Mouse (Mus musculus) layer of hippocampus, adult 18-20 months (tissue): Measurements from ENCODE around the gene Ccdc84. TPM values are rescaled to one million over a fixed set of nuclear protein-coding genes. Genes with fewer than 3 reads are reported as not detected.
"Not testable (repeated sequence)": the region's sequence is repeated elsewhere in the genome, so short reads cannot be mapped to it uniquely, and the experiment has no call there.

Source experiments
- DNase-seq, 2 experiments: peaks; one replicate each; pipeline ENCODE4 v3.0.0; 2022; ENCODE audit warnings: low spot score in 2 of 2
- long read RNA-seq: library from polyadenylated mRNA; stranded (forward); transcript quantifications from one replicate; pipeline ENCODE4 v2.0.0, GENCODE M21; 2021
- total RNA-seq, 2 experiments: library from RNA; stranded (reverse); gene quantifications; 2 replicates each; pipeline ENCODE4 v1.2.3; 2021

The Ccdc84 gene
- 10 to 100 TPM; 19.0 to 21.1 TPM for total RNA-seq
- long read RNA-seq, partial matches to known transcripts, result 0 of 12 reads
- long read RNA-seq, other reads (novel, unspliced or antisense), result 12 of 12 reads

DNA sequence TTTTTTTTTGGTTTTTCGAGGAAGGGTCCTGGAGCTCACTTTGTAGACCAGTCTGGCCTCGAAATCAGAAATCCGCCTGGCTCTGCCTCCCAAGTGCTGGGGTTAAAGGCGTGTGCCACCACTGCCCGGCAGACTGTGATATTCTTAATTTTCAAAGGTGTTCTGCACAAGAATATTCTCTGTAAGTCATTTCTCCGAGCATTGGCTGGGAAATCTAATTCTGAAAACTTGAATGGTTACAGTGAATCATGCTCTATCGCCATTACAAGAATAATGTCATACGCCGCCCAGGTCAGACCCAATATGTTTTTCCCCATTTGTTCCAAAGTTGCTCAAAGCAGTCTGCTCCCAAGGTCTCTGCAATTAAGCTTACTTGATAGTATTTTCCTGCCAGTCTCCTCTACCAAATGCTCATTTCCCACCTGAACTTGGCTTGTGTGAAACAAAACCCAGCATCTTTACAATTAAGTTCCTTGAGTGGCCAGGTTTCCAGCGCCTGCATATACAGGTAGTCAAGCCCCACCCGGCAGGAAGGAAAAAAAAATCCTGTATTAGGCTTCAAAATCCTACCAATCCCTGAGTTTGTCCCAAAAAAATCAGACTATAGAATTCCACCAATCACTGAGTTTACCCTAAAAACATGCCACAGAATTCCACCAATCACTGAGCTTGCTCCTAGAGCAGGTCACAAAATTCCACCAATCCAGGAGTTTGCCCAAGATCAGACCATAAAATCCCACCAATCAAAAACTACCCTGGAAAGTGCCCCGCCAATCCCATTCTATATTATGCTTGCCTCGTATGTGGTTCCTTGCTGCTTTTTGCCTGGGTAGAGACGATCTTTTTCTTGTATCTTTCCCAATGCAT is at the start of gene Ccdc84:
Gene Ccdc84 (minus strand): TSS at position 51 of the 867 bp plus-strand sequence.
- DNase-seq, result no peak

- DNase-seq, result no peak
Observed at GRCm38 (mm10) chr9:44461950-44462349, 43.6 kb upstream of the Ccdc84 start.

DNA sequence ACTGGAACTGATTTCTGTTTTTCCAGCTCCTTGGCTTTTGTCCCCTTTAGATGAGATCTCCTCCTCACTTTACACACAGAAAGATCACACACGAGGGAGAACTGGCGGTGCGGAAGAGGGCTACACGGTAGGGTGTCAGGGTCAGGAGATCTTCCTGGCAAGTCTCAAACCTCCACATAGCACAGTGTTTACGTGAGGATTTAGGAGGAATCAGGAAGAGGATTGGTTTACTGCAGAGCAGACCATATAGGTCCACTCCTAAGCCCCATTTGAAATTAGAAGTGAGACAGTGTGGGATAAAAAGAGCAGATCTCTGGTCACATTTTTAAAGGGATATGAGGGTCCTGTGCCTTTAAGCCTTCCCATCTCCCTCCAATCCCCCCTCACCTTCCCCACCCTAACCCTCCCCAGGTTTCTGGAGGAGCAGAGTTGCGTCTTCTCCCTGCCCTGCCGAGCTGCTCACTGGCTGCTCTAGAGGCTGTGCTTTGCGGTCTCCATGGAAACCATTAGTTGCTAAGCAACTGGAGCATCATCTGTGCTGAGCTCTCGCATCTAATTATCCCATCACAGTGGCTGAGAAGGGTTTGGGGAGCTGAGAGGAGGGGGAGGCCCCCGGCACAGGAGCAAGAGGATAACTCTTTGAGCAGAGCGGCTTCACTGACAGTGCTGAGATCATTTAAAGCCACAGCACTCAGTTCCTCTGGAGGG is 38.8 kb upstream of the Ccdc84 start:
- peak; percentile 88 to 96 for DNase-seq

GRCm38 (mm10) chr9:44454891-44455220 is 36.5 kb upstream of the Ccdc84 start, which contains the start of gene Upk2:
Upk2 (minus strand) TSS chr9:44454976.
- no peak for DNase-seq

- DNase-seq, result peak; percentile 60 to 90
Observed at GRCm38 (mm10) chr9:44454132-44454890, 35.9 kb upstream of the Ccdc84 start.

GRCm38 (mm10) chr9:44450387-44450786 is 32.0 kb upstream of the Ccdc84 start:
- no peak for DNase-seq

GRCm38 (mm10) chr9:44444402-44445025 is 26.1 kb upstream of the Ccdc84 start:
- DNase-seq, result not testable (repeated sequence)

DNA sequence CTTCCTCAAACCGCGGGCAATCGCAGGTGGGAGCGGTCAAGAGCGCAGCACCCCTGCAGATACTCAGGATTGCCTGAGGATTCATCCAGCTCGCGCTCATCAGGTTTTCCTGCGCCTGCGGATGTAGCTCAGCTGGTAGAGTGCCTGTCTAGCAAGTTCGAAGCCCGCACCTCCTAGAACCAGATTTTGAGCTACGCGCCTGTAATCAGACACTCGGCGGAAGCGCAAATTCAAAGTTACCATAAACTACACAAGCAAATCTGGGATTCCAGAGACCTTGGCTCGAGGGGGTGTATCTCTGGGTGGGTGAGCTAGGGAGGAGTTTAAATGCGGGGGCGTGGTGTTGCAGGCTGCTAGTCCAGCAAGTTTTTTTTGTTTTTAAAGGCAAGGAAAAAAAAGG is 22.6 kb upstream of the Ccdc84 start, which contains the start of gene Foxr1:
Gene Foxr1 (minus strand): TSS at position 176 of the 400 bp plus-strand sequence.
- no peak for DNase-seq

GRCm38 (mm10) chr9:44435747-44436146 is 17.4 kb upstream of the Ccdc84 start:
- DNase-seq, result no peak

- DNase-seq, result no peak
Observed at GRCm38 (mm10) chr9:44432577-44433185, 14.3 kb upstream of the Ccdc84 start.

GRCm38 (mm10) chr9:44423576-44423975 is 5.2 kb upstream of the Ccdc84 start:
- no peak for DNase-seq

GRCm38 (mm10) chr9:44420280-44420898 is 2.0 kb upstream of the Ccdc84 start:
- DNase-seq, result no peak

DNA sequence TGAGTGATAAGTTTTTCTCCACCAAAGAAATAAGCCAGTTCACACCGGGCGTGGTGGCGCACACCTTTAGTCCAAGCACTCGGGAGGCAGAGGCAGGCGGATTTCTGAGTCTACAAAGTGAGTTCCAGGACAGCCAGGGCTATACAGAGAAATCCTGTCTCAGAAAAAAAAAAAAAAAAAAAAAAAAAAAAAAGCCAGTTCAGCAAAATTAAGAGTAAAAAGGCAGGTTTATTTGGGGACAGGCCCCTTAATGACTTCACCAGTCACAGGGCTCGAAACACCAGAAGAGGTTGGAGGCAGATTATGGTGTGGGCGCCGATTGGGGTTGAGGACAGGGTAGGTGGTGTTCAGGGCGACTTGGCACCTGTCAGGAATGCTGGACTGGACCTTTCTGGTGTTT is 1.4 kb upstream of the Ccdc84 start:
- DNase-seq, result not testable (repeated sequence)

- DNase-seq, result peak; percentile 92 to 97
Observed at GRCm38 (mm10) chr9:44417892-44418363, 441 bp downstream of the Ccdc84 start.

GRCm38 (mm10) chr9:44417156-44417891 is 1.0 kb downstream of the Ccdc84 start:
- no peak for DNase-seq

GRCm38 (mm10) chr9:44412781-44413180 is 5.6 kb downstream of the Ccdc84 start:
- DNase-seq, result no peak

GRCm38 (mm10) chr9:44412306-44412705 is 6.1 kb downstream of the Ccdc84 start:
- DNase-seq, result no peak

- DNase-seq, result no peak
Observed at GRCm38 (mm10) chr9:44411601-44412130, 6.7 kb downstream of the Ccdc84 start.
